Mouse (Mus musculus) embryonic facial prominence, embryonic 11.5 days (tissue): ENCODE results near the gene Sulf2. TPM values are rescaled to one million over a fixed set of nuclear protein-coding genes. Genes with fewer than 3 reads are reported as not detected.
A peak's percentile ranks its signal among the peaks of the same experiment; 100 is the strongest.

Experiments used
- ATAC-seq: fragments of 200-750 bp; cut with Nextera tagmentation; replicated peaks from 2 replicates; pipeline ENCODE4 v1.8.0; 2017; ENCODE audit warnings: low read depth; ENCODE audit not compliant: insufficient number of reproducible peaks, low FRiP score, low TSS enrichment
- DNase-seq: peaks from one replicate; pipeline ENCODE4 v3.0.0-alpha.2; 2015; ENCODE audit warnings: low spot score
- H3K27ac ChIP-seq: fragments of 300-500 bp; sonication (generic); replicated peaks from 2 replicates; pipeline ENCODE4 v1.5.1; 2014; ENCODE audit warnings: mild to moderate bottlenecking, low read depth, low read length, control low read depth
- H3K27me3 ChIP-seq: fragments of 300-500 bp; sonication (generic); 2 replicates; pipeline ENCODE4 v1.6.1; 2014; ENCODE audit warnings: mild to moderate bottlenecking, low read length, moderate library complexity, mixed read lengths; ENCODE audit not compliant: control insufficient read depth, insufficient read depth
- H3K36me3 ChIP-seq: fragments of 300-500 bp; sonication (generic); replicated peaks from 2 replicates; pipeline ENCODE4 v1.6.1; 2014; ENCODE audit warnings: low read depth, mild to moderate bottlenecking, low read length, moderate library complexity, mixed read lengths; ENCODE audit not compliant: control insufficient read depth, insufficient read depth
- H3K4me1 ChIP-seq: fragments of 300-500 bp; sonication (generic); 2 replicates; pipeline ENCODE4 v1.6.1; 2014; ENCODE audit warnings: low read length, mixed read lengths; ENCODE audit not compliant: control insufficient read depth, insufficient read depth
- H3K4me2 ChIP-seq: fragments of 300-500 bp; sonication (generic); 2 replicates; pipeline ENCODE4 v1.6.1; 2014; ENCODE audit warnings: low read depth, mild to moderate bottlenecking, control low read depth, low read length, moderate library complexity
- H3K4me3 ChIP-seq: fragments of 300-500 bp; sonication (generic); 2 replicates; pipeline ENCODE4 v1.5.1; 2014; ENCODE audit warnings: low read depth, low read length, control low read depth
- H3K9ac ChIP-seq: fragments of 300-500 bp; sonication (generic); replicated peaks from 2 replicates; pipeline ENCODE4 v1.6.1; 2014; ENCODE audit warnings: mild to moderate bottlenecking, control low read depth, low read length
- H3K9me3 ChIP-seq: fragments of 300-500 bp; sonication (generic); replicated peaks from 2 replicates; pipeline ENCODE4 v1.6.1; 2016; ENCODE audit warnings: mild to moderate bottlenecking, low read length, inconsistent platforms, mixed read lengths; ENCODE audit not compliant: control insufficient read depth
- WGBS: fragments of 180-500 bp; shearing (Covaris S2); extraction: QIAGEN DNeasy Blood & Tissue Kit; methylation state at CpG from one replicate; pipeline ENCODE4 v1.1.7; 2014; 5-methylcytosine and 5-hydroxymethylcytosine counted together
- polyA plus RNA-seq: library from polyadenylated mRNA; unstranded; fragments of >200 nt; fragmentation: Nextera tagmentation; extraction: Ambion mirVana; gene quantifications from 2 replicates; pipeline ENCODE4 v1.2.1, GENCODE M21; 2014

Gene Sulf2
- polyA plus RNA-seq, 1 experiment from 2014 or later, result 168 TPM

GRCm38 (mm10) chr2:166159276-166159675 lies 3.8 kb upstream of the Sulf2 start:
- Histone ChIP-seq H3K27me3 (no peaks in the 10 kb centered on the region), H3K4me3 (no peak overlapping the region), H3K9ac (no peak overlapping the region), H3K36me3 (no peaks in the 10 kb centered on the region), H3K4me1 (no peaks in the 10 kb centered on the region; the same call in 1 of the 2 replicates), H3K27ac (no peak overlapping the region), H3K4me2 (no peak overlapping the region), H3K9me3 (no peaks in the 10 kb centered on the region)
- WGBS, result 91% methylated on average over 7 of the region's 7 CpGs
- no peak for ATAC-seq
- DNase-seq, result no peak

- H3K9ac ChIP-seq, result no peak overlapping the region; the same call in none of the 2 replicates
- no peaks in the 10 kb centered on the region for H3K36me3 ChIP-seq
- H3K27me3 ChIP-seq, result no peaks in the 10 kb centered on the region
- peak overlapping the region; percentile 60 for H3K27ac ChIP-seq
- H3K4me1 ChIP-seq, result no peaks in the 10 kb centered on the region; the same call in 1 of the 2 replicates
- H3K9me3 ChIP-seq, result no peaks in the 10 kb centered on the region
- H3K4me2 ChIP-seq, result no peak overlapping the region
- DNase-seq, result peak; percentile 63
- no peak overlapping the region for H3K4me3 ChIP-seq
- 50% methylated on average over 12 of the region's 12 CpGs for WGBS
- ATAC-seq, result no peak
Measured at GRCm38 (mm10) chr2:166157767-166158561, 2.5 kb upstream of the Sulf2 start.

GRCm38 (mm10) chr2:166157144-166157543 lies 1.7 kb upstream of the Sulf2 start:
- H3K4me1 ChIP-seq, result peaks cover 1% of the 10 kb centered on the region
- H3K27ac ChIP-seq, result no peak overlapping the region; the same call in 1 of the 2 replicates
- H3K4me2 ChIP-seq, result no peak overlapping the region

GRCm38 (mm10) chr2:166156122-166156521 lies 659 bp upstream of the Sulf2 start:
- ATAC-seq, result peak; percentile 7; the same call in 1 of the 2 replicates
- Histone ChIP-seq H3K4me2 (peak overlapping the region; percentile 88), H3K27me3 (no peaks in the 10 kb centered on the region), H3K9ac (peak overlapping the region; percentile 99), H3K27ac (peak overlapping the region; percentile 98; the same call in 1 of the 2 replicates), H3K36me3 (no peaks in the 10 kb centered on the region), H3K4me3 (no peak overlapping the region), H3K9me3 (no peaks in the 10 kb centered on the region), H3K4me1 (peaks cover 10% of the 10 kb centered on the region)
- WGBS, result 9% methylated on average over 12 of the region's 12 CpGs
- peak; percentile 50 for DNase-seq

More at GRCm38 (mm10) chr2:166157144-166157543, 1.7 kb upstream of the Sulf2 start:
- no peaks in the 10 kb centered on the region for H3K27me3 ChIP-seq
- ATAC-seq (no peak), DNase-seq (no peak)
- no peak overlapping the region for H3K4me3 ChIP-seq
- H3K9ac ChIP-seq, result no peak overlapping the region
- 78% methylated on average over 2 of the region's 2 CpGs for WGBS
- no peaks in the 10 kb centered on the region for H3K9me3 ChIP-seq
- no peaks in the 10 kb centered on the region for H3K36me3 ChIP-seq

- H3K4me1 ChIP-seq, result peaks cover 10% of the 10 kb centered on the region
- H3K27me3 ChIP-seq, result no peaks in the 10 kb centered on the region
- peak overlapping the region; percentile 99 for H3K9ac ChIP-seq
- WGBS, result under 1% methylated on average over 77 of the region's 95 CpGs
- ATAC-seq (0 out of 2 replicates have a peak, but pooled peaks have one; percentile 26), DNase-seq (peak; percentile 63)
- no peaks in the 10 kb centered on the region for H3K36me3 ChIP-seq
- peak overlapping the region; percentile 98 for H3K27ac ChIP-seq
- H3K9me3 ChIP-seq, result no peaks in the 10 kb centered on the region
- H3K4me2 ChIP-seq, result peak overlapping the region; percentile 88
- peak overlapping the region; percentile 86 for H3K4me3 ChIP-seq
Measured at GRCm38 (mm10) chr2:166154749-166155453, 562 bp downstream of the Sulf2 start.

- under 1% methylated on average over 51 of the region's 51 CpGs for WGBS
- peak overlapping the region; percentile 88 for H3K4me2 ChIP-seq
- H3K27me3 ChIP-seq, result no peaks in the 10 kb centered on the region
- peak overlapping the region; percentile 99 for H3K9ac ChIP-seq
- no peaks in the 10 kb centered on the region for H3K9me3 ChIP-seq
- H3K27ac ChIP-seq, result peak overlapping the region; percentile 98
- peak; percentile 32; the same call in 1 of the 2 replicates for ATAC-seq
- peak overlapping the region; percentile 86 for H3K4me3 ChIP-seq
- H3K4me1 ChIP-seq, result peaks cover 16% of the 10 kb centered on the region
- DNase-seq, result peak; percentile 69
- H3K36me3 ChIP-seq, result no peaks in the 10 kb centered on the region
Measured at GRCm38 (mm10) chr2:166153891-166154711, 1.4 kb downstream of the Sulf2 start.

GRCm38 (mm10) chr2:166153399-166153793 lies 2.1 kb downstream of the Sulf2 start:
- Histone ChIP-seq H3K9me3 (no peaks in the 10 kb centered on the region), H3K36me3 (no peaks in the 10 kb centered on the region), H3K9ac (peak overlapping the region; percentile 99), H3K27ac (no peak overlapping the region), H3K4me2 (peak overlapping the region; percentile 88), H3K4me1 (peaks cover 20% of the 10 kb centered on the region), H3K4me3 (peak overlapping the region; percentile 86), H3K27me3 (no peaks in the 10 kb centered on the region)
- ATAC-seq (no peak), DNase-seq (peak; percentile 67)
- WGBS, result 20% methylated on average over 3 of the region's 3 CpGs
